Mouse (Mus musculus) heart, adult 8-10 months (tissue): Measurements from ENCODE around the gene Clip4. TPM values are rescaled to one million over a fixed set of nuclear protein-coding genes. Genes with fewer than 3 reads are reported as not detected.

Experiments used
- DNase-seq: peaks from one replicate; pipeline ENCODE4 v3.0.0; 2022; ENCODE audit warnings: low spot score
- total RNA-seq, 4 experiments: library from RNA; stranded (reverse); gene quantifications; 2 replicates each; pipeline ENCODE4 v1.2.4; 2022

The Clip4 gene
- total RNA-seq, 4 experiments from 2014 or later, result 268 to 296 (median 280) TPM

DNA sequence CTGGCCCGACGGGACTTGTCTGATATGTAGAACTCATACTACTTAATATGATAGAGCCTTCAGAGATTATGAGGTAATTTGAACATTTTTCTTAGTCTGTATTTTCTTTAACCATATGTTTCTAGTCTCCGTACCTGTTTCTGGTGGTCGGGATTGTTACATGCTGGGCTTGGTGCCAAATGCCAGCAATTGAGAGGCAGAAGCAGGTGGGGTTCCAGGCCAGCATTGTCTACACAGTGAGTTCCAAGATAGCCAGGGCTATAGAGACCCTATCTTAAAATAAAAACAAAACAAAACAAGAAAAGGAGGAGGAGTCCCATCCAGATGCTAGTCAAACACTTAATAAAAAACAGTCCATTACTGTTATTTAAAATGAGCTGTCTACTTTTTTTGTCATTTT lies 23.3 kb downstream of the Clip4 start:
- no peak for DNase-seq

GRCm38 (mm10) chr17:71795521-71796205 lies 27.4 kb downstream of the Clip4 start:
- DNase-seq, result peak; percentile 47

- no peak for DNase-seq
These were observed 35.2 kb downstream of the Clip4 start for GRCm38 (mm10) chr17:71803456-71803855.

- DNase-seq, result no peak
These were observed 35.6 kb downstream of the Clip4 start for GRCm38 (mm10) chr17:71803876-71804275.

GRCm38 (mm10) chr17:71811070-71811469 lies 42.8 kb downstream of the Clip4 start:
- DNase-seq, result no peak

GRCm38 (mm10) chr17:71816136-71816864 lies 48.0 kb downstream of the Clip4 start:
- DNase-seq, result no peak

- no peak for DNase-seq
These were observed 55.5 kb downstream of the Clip4 start for GRCm38 (mm10) chr17:71823622-71824306.

GRCm38 (mm10) chr17:71826603-71827002 lies 58.3 kb downstream of the Clip4 start:
- DNase-seq, result no peak

DNA sequence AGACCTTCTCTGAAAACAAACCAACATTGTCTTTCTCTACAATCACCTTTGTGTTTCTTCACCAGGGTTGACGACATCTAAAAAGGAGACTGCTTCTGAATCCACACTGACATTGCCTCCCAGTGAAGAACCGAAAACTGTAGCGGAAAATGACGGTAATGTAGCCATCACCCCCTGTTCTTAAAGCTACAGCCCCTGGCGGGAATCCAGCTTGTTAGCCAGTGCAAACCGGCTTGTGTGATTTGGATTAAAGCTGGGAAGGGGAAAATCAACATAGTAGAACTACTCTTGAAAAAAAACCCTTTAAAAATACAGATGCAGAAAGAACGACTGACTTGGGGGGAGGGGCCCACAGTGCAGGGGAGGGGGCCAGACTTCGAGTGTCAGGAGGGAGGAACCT lies 59.4 kb downstream of the Clip4 start:
- DNase-seq, result no peak

DNA sequence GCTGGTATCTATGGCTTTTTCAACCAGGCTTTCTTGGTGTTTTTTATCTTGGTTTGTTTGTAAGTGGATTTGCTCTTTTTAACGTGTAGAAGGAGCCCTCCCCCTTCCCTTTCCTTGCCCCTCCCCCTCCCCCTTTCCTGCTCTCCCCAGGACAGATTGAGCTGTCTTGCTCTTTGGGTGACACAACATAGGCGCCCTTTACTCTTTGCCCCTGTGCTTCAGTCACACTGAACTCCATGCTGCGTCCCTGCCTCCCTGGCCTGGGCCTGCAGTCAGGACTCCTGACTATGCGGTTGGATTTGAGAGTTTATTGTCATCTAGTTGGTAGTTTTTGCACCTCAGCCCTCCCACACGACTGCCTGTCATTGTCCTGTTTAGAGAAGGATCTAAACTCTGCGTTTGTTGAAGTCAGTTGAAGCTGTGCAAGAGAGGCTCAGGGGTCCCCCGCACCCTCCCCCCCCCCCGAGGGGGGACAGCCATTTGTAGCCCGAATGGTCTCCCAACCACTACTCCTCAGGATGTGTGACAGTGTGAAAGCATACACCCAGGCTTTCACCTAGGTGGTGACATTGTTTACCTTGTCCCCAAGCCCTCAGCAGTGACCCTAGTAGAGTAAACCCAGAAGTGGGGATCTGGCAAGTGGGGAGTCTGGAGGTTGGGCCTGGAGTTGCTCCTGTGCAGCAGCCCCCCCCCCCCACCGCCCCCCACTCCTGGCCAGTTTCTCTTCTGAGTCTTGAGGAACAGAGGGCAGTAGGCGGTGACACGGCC lies 60.6 kb downstream of the Clip4 start:
- no peak for DNase-seq

DNA sequence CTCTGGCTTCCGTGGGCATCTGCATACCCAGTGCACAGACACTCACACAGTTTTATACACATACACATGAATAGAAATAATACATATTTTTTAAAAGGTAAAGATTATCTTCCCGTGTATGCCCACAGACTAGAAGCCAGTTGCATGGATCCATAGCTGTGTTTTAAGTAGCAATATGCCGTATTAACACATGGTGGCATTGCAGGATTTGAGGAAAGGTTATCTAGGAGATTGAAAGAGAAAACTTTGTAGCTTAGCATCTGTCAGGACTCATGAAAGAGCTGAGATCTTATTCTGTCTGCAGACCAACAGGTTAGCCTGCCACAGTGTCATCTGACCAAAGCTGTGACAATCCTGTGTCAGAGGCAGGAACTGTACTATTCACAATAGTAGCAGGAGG lies 63.7 kb downstream of the Clip4 start:
- no peak for DNase-seq

DNA sequence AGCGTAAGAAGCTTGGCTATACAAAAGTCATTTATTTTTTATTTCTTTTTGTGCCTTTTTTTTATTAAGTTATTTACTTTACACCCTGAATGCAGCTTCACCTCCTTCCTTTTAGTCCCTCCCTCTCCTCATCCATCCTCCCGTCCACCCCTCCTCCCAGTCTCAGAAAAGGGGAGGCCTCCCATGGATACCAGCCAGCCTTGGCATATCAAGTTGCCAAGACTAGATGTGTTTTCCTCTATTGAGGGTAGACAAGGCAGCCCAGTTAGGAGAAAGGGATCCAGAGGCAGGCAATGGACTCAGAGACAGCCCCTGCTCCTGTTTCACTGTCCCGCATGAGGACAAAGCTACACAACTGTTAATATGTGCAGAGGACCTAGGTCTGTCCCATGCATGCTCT lies 93.9 kb downstream of the Clip4 start:
- DNase-seq, result no peak

GRCm38 (mm10) chr17:71862895-71863294 lies 94.6 kb downstream of the Clip4 start:
- DNase-seq, result no peak

- no peak for DNase-seq
These were observed 95.8 kb downstream of the Clip4 start for GRCm38 (mm10) chr17:71864039-71864438.

DNA sequence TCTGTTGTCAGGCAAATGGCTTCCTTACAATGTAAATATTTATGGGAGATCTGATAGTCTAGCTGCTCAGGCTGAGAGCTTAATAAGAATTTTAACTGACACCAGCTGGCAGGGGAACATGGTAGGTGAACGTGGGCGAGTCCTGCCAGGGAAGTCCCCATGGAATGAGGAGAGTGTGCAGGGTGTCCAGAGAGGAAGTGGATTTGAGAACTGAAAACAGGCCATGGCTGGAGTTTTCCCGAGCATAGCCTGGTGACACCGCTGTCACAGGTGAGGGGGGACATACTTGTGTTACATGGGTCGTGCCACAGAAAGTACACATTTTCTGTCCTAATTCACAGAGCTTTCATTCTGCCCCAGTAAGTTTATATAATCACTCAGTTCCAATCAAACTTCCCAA lies 97.2 kb downstream of the Clip4 start:
- DNase-seq, result no peak

DNA sequence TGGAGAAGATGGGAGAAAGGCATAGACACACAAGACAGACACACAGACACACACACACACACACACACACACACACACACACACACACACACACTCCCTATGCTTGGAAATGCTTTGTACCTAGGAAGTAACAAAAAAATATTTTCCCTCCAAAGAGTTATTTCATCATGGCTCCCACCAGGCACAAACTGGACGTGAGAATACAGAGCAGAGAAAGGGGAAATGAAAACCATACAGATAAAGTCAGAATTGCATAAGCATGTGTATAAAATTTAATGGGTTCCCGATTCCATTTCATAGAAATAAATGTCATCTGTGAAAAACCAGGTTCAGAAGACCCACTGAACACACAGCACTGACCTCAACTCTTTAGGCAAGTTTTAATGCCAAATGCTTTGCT lies 99.6 kb downstream of the Clip4 start:
- DNase-seq, result no peak

DNA sequence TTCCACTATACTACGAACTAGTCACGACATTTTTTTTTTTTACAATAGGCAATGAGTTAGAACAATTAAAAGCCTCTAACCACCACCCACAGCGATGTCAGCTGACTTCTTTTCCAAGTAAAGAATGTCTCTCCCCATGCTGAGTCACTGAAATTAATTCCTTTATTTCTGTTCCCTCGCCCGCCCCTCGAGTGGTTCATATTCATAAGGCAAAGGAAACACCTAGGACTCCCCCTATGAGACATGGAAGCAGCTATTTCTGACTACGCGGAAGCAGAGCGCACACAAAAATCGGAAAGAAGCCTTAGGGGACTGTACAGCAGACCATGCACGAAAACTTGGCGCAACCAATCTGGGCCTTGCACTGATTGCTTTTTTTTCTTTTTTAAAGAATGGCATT lies 100.6 kb downstream of the Clip4 start:
- DNase-seq, result no peak

DNA sequence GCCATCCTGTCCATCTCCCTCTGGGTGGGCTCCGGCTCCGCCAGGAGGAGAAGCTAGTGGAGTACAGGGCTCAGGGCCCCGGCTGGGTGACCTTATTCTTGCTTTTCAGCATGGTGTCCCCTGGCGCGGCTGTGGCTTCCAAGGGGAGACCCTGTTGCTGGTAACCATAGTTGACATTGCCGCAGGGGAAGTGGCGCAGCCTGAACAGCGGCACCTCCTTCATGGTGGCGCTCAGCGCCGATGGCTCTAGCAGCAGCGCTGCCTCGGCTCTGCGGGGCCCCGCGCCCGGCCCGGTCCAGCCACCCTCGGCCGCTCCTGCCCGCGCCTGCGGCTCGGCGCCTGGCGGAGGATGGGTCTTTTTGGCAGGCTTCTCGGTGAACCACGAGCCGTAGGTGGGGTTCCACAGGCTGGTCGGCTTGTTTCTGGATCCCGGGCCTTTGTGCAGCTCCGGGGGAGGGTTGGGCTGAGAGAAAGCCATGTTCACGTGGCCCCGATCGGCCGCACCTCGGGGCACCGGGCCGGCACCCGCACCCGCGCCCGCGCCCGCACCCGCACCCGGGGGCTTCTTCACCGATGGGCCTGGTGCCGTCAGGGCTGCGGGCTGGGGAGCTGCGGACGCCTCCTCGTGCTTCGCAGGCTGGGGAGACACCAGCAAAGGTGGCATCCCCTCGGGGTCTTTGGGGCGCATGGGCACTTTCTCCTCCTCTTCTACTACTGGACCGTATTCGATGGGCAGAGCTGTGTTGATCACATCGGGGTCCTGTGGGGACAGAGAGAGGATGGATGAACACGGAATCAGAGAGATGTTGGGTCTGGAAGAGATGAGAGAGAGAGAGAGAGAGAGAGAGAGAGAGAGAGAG lies 101.3 kb downstream of the Clip4 start:
- peak; percentile 7 for DNase-seq

- no peak for DNase-seq
These were observed 102.0 kb downstream of the Clip4 start for GRCm38 (mm10) chr17:71870232-71870621.

GRCm38 (mm10) chr17:71870641-71871040 lies 102.4 kb downstream of the Clip4 start:
- DNase-seq, result no peak

GRCm38 (mm10) chr17:71871981-71872380 lies 103.7 kb downstream of the Clip4 start:
- no peak for DNase-seq
